Mouse (Mus musculus): ENCODE results near the gene Kras.

Gene Kras

GRCm38 (mm10) chr6:145182044-145182443 is 68.0 kb downstream of the Kras start:
- no peak for DNase-seq

GRCm38 (mm10) chr6:145179665-145180064 is 70.4 kb downstream of the Kras start:
- DNase-seq, result peak; percentile 79

GRCm38 (mm10) chr6:145176474-145176873 is 73.6 kb downstream of the Kras start:
- DNase-seq, result no peak

- DNase-seq, result peak; percentile 37
Measured at GRCm38 (mm10) chr6:145175571-145175981, 74.5 kb downstream of the Kras start.

- DNase-seq, result peak; percentile 87
Measured at GRCm38 (mm10) chr6:145173781-145174191, 76.3 kb downstream of the Kras start.

- no peak for DNase-seq
Measured at GRCm38 (mm10) chr6:145171892-145172606, 78.0 kb downstream of the Kras start.
